Mouse (Mus musculus) cerebellum, adult 8-10 months (tissue): ENCODE results near the gene Cdca7l.
A peak's percentile ranks its signal among the peaks of the same experiment; 100 is the strongest.
"Not testable (repeated sequence)": the region's sequence is repeated elsewhere in the genome, so short reads cannot be mapped to it uniquely, and the experiment has no call there.

Experiments used
- DNase-seq: peaks from one replicate; pipeline ENCODE4 v3.0.0; 2022

Gene Cdca7l

GRCm38 (mm10) chr12:117803989-117804388 is at the start of gene Cdca7l:
Gene Cdca7l, plus strand, starts transcription at chr12:117804289.
- not testable (repeated sequence) for DNase-seq

- no peak for DNase-seq
Observed at GRCm38 (mm10) chr12:117756010-117756409, 48.1 kb upstream of the Cdca7l start.

- DNase-seq: no peak
Observed at GRCm38 (mm10) chr12:117760373-117760772, 43.7 kb upstream of the Cdca7l start.

GRCm38 (mm10) chr12:117760846-117761245 is 43.2 kb upstream of the Cdca7l start:
- DNase-seq: no peak

GRCm38 (mm10) chr12:117761698-117762097 is 42.4 kb upstream of the Cdca7l start:
- no peak for DNase-seq

- DNase-seq: no peak
Observed at GRCm38 (mm10) chr12:117763247-117763646, 40.8 kb upstream of the Cdca7l start.

- DNase-seq: peak; percentile 37
Observed at GRCm38 (mm10) chr12:117764839-117765238, 39.2 kb upstream of the Cdca7l start.

GRCm38 (mm10) chr12:117769113-117769512 is 35.0 kb upstream of the Cdca7l start:
- DNase-seq: peak; percentile 51

- no peak for DNase-seq
Observed at GRCm38 (mm10) chr12:117770211-117770610, 33.9 kb upstream of the Cdca7l start.

- DNase-seq: peak; percentile 8
Observed at GRCm38 (mm10) chr12:117771156-117771555, 32.9 kb upstream of the Cdca7l start.

GRCm38 (mm10) chr12:117772638-117773037 is 31.5 kb upstream of the Cdca7l start:
- peak; percentile 25 for DNase-seq

GRCm38 (mm10) chr12:117776841-117777240 is 27.2 kb upstream of the Cdca7l start:
- DNase-seq: no peak

GRCm38 (mm10) chr12:117781360-117781759 is 22.7 kb upstream of the Cdca7l start:
- no peak for DNase-seq

- DNase-seq: no peak
Observed at GRCm38 (mm10) chr12:117783426-117783825, 20.7 kb upstream of the Cdca7l start.

- DNase-seq: no peak
Observed at GRCm38 (mm10) chr12:117786621-117787020, 17.5 kb upstream of the Cdca7l start.

- no peak for DNase-seq
Observed at GRCm38 (mm10) chr12:117788513-117789011, 15.5 kb upstream of the Cdca7l start.

GRCm38 (mm10) chr12:117789017-117789416 is 15.1 kb upstream of the Cdca7l start:
- DNase-seq: no peak

GRCm38 (mm10) chr12:117795303-117795702 is 8.8 kb upstream of the Cdca7l start:
- no peak for DNase-seq

- no peak for DNase-seq
Observed at GRCm38 (mm10) chr12:117805576-117805975, 1.5 kb downstream of the Cdca7l start.

GRCm38 (mm10) chr12:117806007-117806451 is 1.9 kb downstream of the Cdca7l start:
- no peak for DNase-seq

GRCm38 (mm10) chr12:117806470-117806869 is 2.4 kb downstream of the Cdca7l start:
- no peak for DNase-seq

- no peak for DNase-seq
Observed at GRCm38 (mm10) chr12:117807637-117808036, 3.5 kb downstream of the Cdca7l start.

- DNase-seq: no peak
Observed at GRCm38 (mm10) chr12:117808355-117809326, 4.6 kb downstream of the Cdca7l start.
